Mouse (Mus musculus): ENCODE measurements around the gene Klhl23. TPM values are rescaled to one million over a fixed set of nuclear protein-coding genes. Genes with fewer than 3 reads are reported as not detected.

Klhl23 gene
- 96.3 and 98.2 TPM in 2 replicates for polyA plus RNA-seq (2015; fragmentation: Nextera tagmentation; extraction: Ambion mirVana)

GRCm38 (mm10) chr2:69821711-69822110 is at the start of gene Klhl23:
Gene Klhl23 (plus strand): TSS chr2:69821944.
- WGBS, result 20% methylated on average over 8 of the region's 8 CpGs
- peak within 1 kb of the TSS; percentile 65 for H3K4me2 ChIP-seq (ENCODE audit: low read length)

GRCm38 (mm10) chr2:69773331-69773730 is 48.4 kb upstream of the Klhl23 start:
- Histone ChIP-seq H3K27ac (ENCODE audit: low read depth, low read length) (no peak overlapping the region), H3K4me2 (ENCODE audit: low read length) (no peak overlapping the region), H3K36me3 (ENCODE audit: control insufficient read depth, insufficient read depth, low read length) (no peaks in the 10 kb centered on the region), H3K27me3 (replicated peaks; ENCODE audit: control insufficient read depth, insufficient read depth, low read length) (no peaks in the 10 kb centered on the region), H3K4me1 (ENCODE audit: control insufficient read depth, insufficient read depth, low read depth, low read length) (no peaks in the 10 kb centered on the region), H3K9ac (ENCODE audit: low read depth, low read length) (no peak overlapping the region), H3K4me3 (ENCODE audit: low read length) (no peak overlapping the region), H3K9me3 (ENCODE audit: control insufficient read depth, low read length) (no peaks in the 10 kb centered on the region)
- 97% methylated on average over 3 of the region's 3 CpGs for WGBS
- ATAC-seq, result no peak

More at GRCm38 (mm10) chr2:69821711-69822110, at the start of gene Klhl23:
- peak within 1 kb of the TSS; percentile 97 for H3K27ac ChIP-seq (ENCODE audit: low read depth, low read length)
- peak within 1 kb of the TSS; percentile 77 for H3K4me3 ChIP-seq (ENCODE audit: low read length)
- no peak for ATAC-seq
- H3K9ac ChIP-seq (ENCODE audit: low read depth, low read length), result peak within 1 kb of the TSS; percentile 99
- H3K36me3 ChIP-seq (ENCODE audit: control insufficient read depth, insufficient read depth, low read length), result no peaks in the 10 kb centered on the region
- peaks cover 25% of the 10 kb centered on the region for H3K4me1 ChIP-seq (ENCODE audit: control insufficient read depth, insufficient read depth, low read depth, low read length)
- no peaks in the 10 kb centered on the region for H3K27me3 ChIP-seq (replicated peaks; ENCODE audit: control insufficient read depth, insufficient read depth, low read length)
- H3K9me3 ChIP-seq (ENCODE audit: control insufficient read depth, low read length), result no peaks in the 10 kb centered on the region

GRCm38 (mm10) chr2:69777985-69778835 is 43.5 kb upstream of the Klhl23 start:
- no peak for ATAC-seq
- H3K27me3 ChIP-seq (replicated peaks; ENCODE audit: control insufficient read depth, insufficient read depth, low read length), result no peaks in the 10 kb centered on the region
- H3K4me1 ChIP-seq (ENCODE audit: control insufficient read depth, insufficient read depth, low read depth, low read length), result no peaks in the 10 kb centered on the region
- no peak overlapping the region for H3K9ac ChIP-seq (ENCODE audit: low read depth, low read length)
- no peak overlapping the region for H3K4me3 ChIP-seq (ENCODE audit: low read length)
- no peaks in the 10 kb centered on the region; the same call in 1 of the 2 replicates for H3K36me3 ChIP-seq (ENCODE audit: control insufficient read depth, insufficient read depth, low read length)
- WGBS, result 77% methylated on average over 7 of the region's 7 CpGs
- H3K27ac ChIP-seq (ENCODE audit: low read depth, low read length), result no peak overlapping the region
- H3K4me2 ChIP-seq (ENCODE audit: low read length), result no peak overlapping the region
- no peaks in the 10 kb centered on the region for H3K9me3 ChIP-seq (ENCODE audit: control insufficient read depth, low read length)

GRCm38 (mm10) chr2:69778836-69779177 is 42.9 kb upstream of the Klhl23 start:
- no peaks in the 10 kb centered on the region for H3K4me1 ChIP-seq (ENCODE audit: control insufficient read depth, insufficient read depth, low read depth, low read length)
- no peaks in the 10 kb centered on the region for H3K9me3 ChIP-seq (ENCODE audit: control insufficient read depth, low read length)
- H3K4me2 ChIP-seq (ENCODE audit: low read length), result no peak overlapping the region
- H3K9ac ChIP-seq (ENCODE audit: low read depth, low read length), result no peak overlapping the region
- H3K27me3 ChIP-seq (replicated peaks; ENCODE audit: control insufficient read depth, insufficient read depth, low read length), result no peaks in the 10 kb centered on the region
- H3K27ac ChIP-seq (ENCODE audit: low read depth, low read length), result no peak overlapping the region
- WGBS, result 47% methylated on average over 5 of the region's 5 CpGs
- no peak for ATAC-seq
- H3K36me3 ChIP-seq (ENCODE audit: control insufficient read depth, insufficient read depth, low read length), result no peaks in the 10 kb centered on the region; the same call in 1 of the 2 replicates
- no peak overlapping the region for H3K4me3 ChIP-seq (ENCODE audit: low read length)

GRCm38 (mm10) chr2:69788974-69789373 is 32.8 kb upstream of the Klhl23 start:
- 22% methylated on average over 9 of the region's 9 CpGs for WGBS
- peak overlapping the region; percentile 65 for H3K4me3 ChIP-seq (ENCODE audit: low read length)
- ATAC-seq, result peak; percentile 35; the same call in 1 of the 2 replicates

GRCm38 (mm10) chr2:69789429-69790069 is 32.2 kb upstream of the Klhl23 start, which contains the start of the genes Ccdc173 and Phospho2:
Gene Ccdc173 (minus strand): TSS chr2:69789575.
Gene Phospho2 (plus strand): TSS chr2:69789623.
- peak within 1 kb of the TSS; percentile 83 for H3K27ac ChIP-seq (ENCODE audit: low read depth, low read length)

More at GRCm38 (mm10) chr2:69788974-69789373, 32.8 kb upstream of the Klhl23 start:
- Histone ChIP-seq H3K4me1 (ENCODE audit: control insufficient read depth, insufficient read depth, low read depth, low read length) (peaks cover 7% of the 10 kb centered on the region; the same call in 1 of the 2 replicates), H3K36me3 (ENCODE audit: control insufficient read depth, insufficient read depth, low read length) (0 out of 2 replicates have a peak, but pooled peaks cover 3% of the 10 kb centered on the region), H3K9me3 (ENCODE audit: control insufficient read depth, low read length) (no peaks in the 10 kb centered on the region), H3K4me2 (ENCODE audit: low read length) (peak overlapping the region; percentile 84), H3K9ac (ENCODE audit: low read depth, low read length) (peak overlapping the region; percentile 65), H3K27ac (ENCODE audit: low read depth, low read length) (peak overlapping the region; percentile 65), H3K27me3 (replicated peaks; ENCODE audit: control insufficient read depth, insufficient read depth, low read length) (no peaks in the 10 kb centered on the region)

GRCm38 (mm10) chr2:69790285-69790684 is 31.5 kb upstream of the Klhl23 start:
- Histone ChIP-seq H3K4me1 (ENCODE audit: control insufficient read depth, insufficient read depth, low read depth, low read length) (peaks cover 7% of the 10 kb centered on the region; the same call in 1 of the 2 replicates), H3K4me2 (ENCODE audit: low read length) (peak overlapping the region; percentile 68), H3K36me3 (ENCODE audit: control insufficient read depth, insufficient read depth, low read length) (peaks cover 10% of the 10 kb centered on the region), H3K4me3 (ENCODE audit: low read length) (peak overlapping the region; percentile 65), H3K27me3 (replicated peaks; ENCODE audit: control insufficient read depth, insufficient read depth, low read length) (no peaks in the 10 kb centered on the region), H3K27ac (ENCODE audit: low read depth, low read length) (no peak overlapping the region), H3K9me3 (ENCODE audit: control insufficient read depth, low read length) (no peaks in the 10 kb centered on the region), H3K9ac (ENCODE audit: low read depth, low read length) (no peak overlapping the region)
- 2% methylated on average over 10 of the region's 10 CpGs for WGBS
- ATAC-seq, result 0 out of 2 replicates have a peak, but pooled peaks have one; percentile 37

More at GRCm38 (mm10) chr2:69789429-69790069, 32.2 kb upstream of the Klhl23 start, which contains the start of the genes Ccdc173 and Phospho2:
- Histone ChIP-seq H3K9ac (ENCODE audit: low read depth, low read length) (peak within 1 kb of the TSS; percentile 79), H3K9me3 (ENCODE audit: control insufficient read depth, low read length) (no peaks in the 10 kb centered on the region), H3K4me3 (ENCODE audit: low read length) (peak within 1 kb of the TSS; percentile 65), H3K4me2 (ENCODE audit: low read length) (peak within 1 kb of the TSS; percentile 84), H3K27me3 (replicated peaks; ENCODE audit: control insufficient read depth, insufficient read depth, low read length) (no peaks in the 10 kb centered on the region), H3K4me1 (ENCODE audit: control insufficient read depth, insufficient read depth, low read depth, low read length) (peaks cover 7% of the 10 kb centered on the region; the same call in 1 of the 2 replicates), H3K36me3 (ENCODE audit: control insufficient read depth, insufficient read depth, low read length) (peaks cover 5% of the 10 kb centered on the region; the same call in 1 of the 2 replicates)
- peak; percentile 98 for ATAC-seq
- 2% methylated on average over 47 of the region's 48 CpGs for WGBS

GRCm38 (mm10) chr2:69790722-69791121 is 31.0 kb upstream of the Klhl23 start:
- peaks cover 14% of the 10 kb centered on the region for H3K36me3 ChIP-seq (ENCODE audit: control insufficient read depth, insufficient read depth, low read length)
- no peak overlapping the region for H3K27ac ChIP-seq (ENCODE audit: low read depth, low read length)
- no peak for ATAC-seq
- no peak overlapping the region for H3K4me3 ChIP-seq (ENCODE audit: low read length)
- peaks cover 7% of the 10 kb centered on the region; the same call in 1 of the 2 replicates for H3K4me1 ChIP-seq (ENCODE audit: control insufficient read depth, insufficient read depth, low read depth, low read length)
- H3K9ac ChIP-seq (ENCODE audit: low read depth, low read length), result no peak overlapping the region
- WGBS, result 74% methylated on average over 4 of the region's 4 CpGs
- H3K27me3 ChIP-seq (replicated peaks; ENCODE audit: control insufficient read depth, insufficient read depth, low read length), result no peaks in the 10 kb centered on the region
- H3K9me3 ChIP-seq (ENCODE audit: control insufficient read depth, low read length), result no peaks in the 10 kb centered on the region
- peak overlapping the region; percentile 68 for H3K4me2 ChIP-seq (ENCODE audit: low read length)

Measured in hindbrain, embryonic 16.5 days (tissue).